In genomic region chr3:157255863-157256262, GRCm38 (mm10) we compare ENCODE assay signal across 15 mouse cellular contexts.
DNase-seq lines count a peak whose midpoint lies in the region; ATAC-seq and TF ChIP-seq lines count a peak whose summit lies in the region.
"Had no signal": no experiment of that assay in that cellular context is flagged by ENCODE, and none has a peak within 500 bp of the region (broad histone marks: within the 10 kb centered on the region; RNA-seq: fewer than 3 reads in every experiment).

No protein-coding gene starts in this region.

- H3K9me3 ChIP-seq in heart, embryonic 15.5 days (replicated peaks): no peaks in the 10 kb centered on the region
- no peaks in the 10 kb centered on the region for H3K9me3 ChIP-seq in midbrain, postnatal 0 days (ENCODE audit: low read length)
- H3K9me3 ChIP-seq: limb, embryonic 15.5 days; neural tube, embryonic 12.5 days had no signal

- no peaks in the 10 kb centered on the region for H3K27me3 ChIP-seq in heart, embryonic 15.5 days
- no peaks in the 10 kb centered on the region for H3K27me3 ChIP-seq in midbrain, postnatal 0 days (ENCODE audit: insufficient read depth, low read length)
- H3K27me3 ChIP-seq: limb, embryonic 15.5 days; megakaryocyte, embryonic 14.5 days; neural tube, embryonic 12.5 days had no signal

- peaks cover 2% of the 10 kb centered on the region; the same call in 1 of the 2 replicates for H3K4me1 ChIP-seq in heart, embryonic 15.5 days (replicated peaks)
- peaks cover 4% of the 10 kb centered on the region for H3K4me1 ChIP-seq in midbrain, postnatal 0 days (ENCODE audit: insufficient read depth, low read length)

- H3K4me3 ChIP-seq in heart, embryonic 15.5 days: no peak overlapping the region
- no peak overlapping the region for H3K4me3 ChIP-seq in midbrain, postnatal 0 days (ENCODE audit: low read depth, low read length)
- H3K4me3 ChIP-seq: limb, embryonic 15.5 days; megakaryocyte, embryonic 14.5 days; neural tube, embryonic 12.5 days had no signal

- 23% methylated on average over 3 of the region's 3 CpGs for WGBS in heart, embryonic 15.5 days
- WGBS in midbrain, postnatal 0 days: 48% methylated on average over 3 of the region's 3 CpGs

- no peak overlapping the region for H3K27ac ChIP-seq in heart, embryonic 15.5 days
- peak overlapping the region; percentile 63 for H3K27ac ChIP-seq in midbrain, postnatal 0 days (ENCODE audit: low read depth, low read length)
- H3K27ac ChIP-seq: limb, embryonic 15.5 days; neural tube, embryonic 12.5 days had no signal

- no peaks in the 10 kb centered on the region for H3K36me3 ChIP-seq in heart, embryonic 15.5 days
- no peaks in the 10 kb centered on the region for H3K36me3 ChIP-seq in midbrain, postnatal 0 days (ENCODE audit: insufficient read depth, low read length)
- H3K36me3 ChIP-seq: limb, embryonic 15.5 days; neural tube, embryonic 12.5 days had no signal

- no peak for DNase-seq in cerebellum, adult 11 months
- DNase-seq in heart, adult 9 months (ENCODE audit: low spot score in 2 of 2): no peak
- DNase-seq in right cerebral cortex, adult 18-20 months: peak; percentile 29
- no peak for DNase-seq in right cerebral cortex, postnatal 25 days
- DNase-seq in midbrain, postnatal 0 days (ENCODE audit: low spot score): no peak
- no peak for DNase-seq in kidney, adult 9 months
- DNase-seq: adrenal gland, adult 8-10 months; gastrocnemius, postnatal 36 days; kidney, postnatal 14 days; lung, adult 2 months had no signal

- no peak for TF ChIP-seq CTCF in midbrain, postnatal 0 days (IDR thresholded peaks at IDR 0.05)

- no peak overlapping the region for H3K9ac ChIP-seq in heart, embryonic 15.5 days
- no peak overlapping the region for H3K9ac ChIP-seq in midbrain, postnatal 0 days (replicated peaks; ENCODE audit: low read length, poor library complexity, severe bottlenecking)
- H3K9ac ChIP-seq: limb, embryonic 15.5 days; neural tube, embryonic 12.5 days had no signal

- peak; percentile 61 for ATAC-seq in cerebellum, adult (ENCODE audit: insufficient number of reproducible peaks, low FRiP score, low TSS enrichment)
- peak; percentile 39; the same call in 1 of the 2 replicates for ATAC-seq in heart, embryonic 15.5 days (replicated peaks; ENCODE audit: insufficient number of reproducible peaks, insufficient read depth, low FRiP score, low read depth)
- ATAC-seq in midbrain, postnatal 0 days (ENCODE audit: low FRiP score): peak; percentile 41; the same call in 1 of the 2 replicates

- no peak overlapping the region for H3K4me2 ChIP-seq in heart, embryonic 15.5 days
- no peak overlapping the region for H3K4me2 ChIP-seq in midbrain, postnatal 0 days (ENCODE audit: low read depth, low read length, poor library complexity, severe bottlenecking)
- H3K4me2 ChIP-seq: limb, embryonic 15.5 days; neural tube, embryonic 12.5 days had no signal
